Mouse (Mus musculus): ENCODE measurements around the gene Garnl3. TPM values are rescaled to one million over a fixed set of nuclear protein-coding genes. Genes with fewer than 3 reads are reported as not detected.
A peak's percentile ranks its signal among the peaks of the same experiment; 100 is the strongest.

Garnl3 gene
- polyA plus RNA-seq, 1 experiment from 2014 or later: 14.2 TPM

DNA sequence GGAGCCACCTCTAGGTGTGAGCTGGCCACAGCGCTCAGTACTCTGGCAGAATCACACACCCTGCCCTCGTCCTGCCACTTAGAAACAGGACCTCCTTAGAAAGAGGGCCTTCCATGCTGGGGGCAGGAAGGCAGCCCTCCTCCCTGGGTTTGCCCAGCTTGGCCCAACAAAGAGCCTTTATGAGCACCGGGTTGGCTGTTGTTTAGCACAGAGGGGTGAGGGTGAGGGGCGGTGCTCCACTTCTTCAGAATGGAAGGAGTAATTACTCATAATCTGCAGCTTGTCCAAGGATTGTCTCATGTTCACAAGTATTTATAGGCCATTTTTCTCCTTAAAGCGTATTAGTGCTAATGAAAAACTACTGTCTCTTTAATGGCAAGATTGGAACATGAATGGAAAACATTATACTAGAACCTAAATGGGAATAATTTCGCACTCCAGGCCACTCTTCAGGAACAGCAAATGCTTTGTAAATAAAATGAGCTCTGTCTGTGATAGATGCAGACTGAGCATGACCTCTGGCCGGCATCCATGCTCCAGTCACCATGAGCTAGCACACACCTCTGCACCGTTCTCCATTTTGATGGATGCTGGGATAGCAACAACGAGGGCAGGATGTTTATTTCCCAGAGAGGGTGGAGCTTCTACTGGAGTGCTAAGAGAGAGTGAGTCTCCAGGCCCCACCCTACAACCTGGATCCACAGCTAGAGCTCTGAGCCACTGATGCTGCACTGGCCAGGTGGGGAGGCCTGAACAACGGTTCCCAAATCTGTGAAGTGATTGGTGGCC, 39.5 kb upstream of the Garnl3 start:
- ATAC-seq: no peak
- POLR2A ChIA-PET: interaction anchor here (1.5 kb wide), 1 partner anchor 46 kb away, joined by 4 read pairs; the partner anchor contains the start of gene Angptl2

DNA sequence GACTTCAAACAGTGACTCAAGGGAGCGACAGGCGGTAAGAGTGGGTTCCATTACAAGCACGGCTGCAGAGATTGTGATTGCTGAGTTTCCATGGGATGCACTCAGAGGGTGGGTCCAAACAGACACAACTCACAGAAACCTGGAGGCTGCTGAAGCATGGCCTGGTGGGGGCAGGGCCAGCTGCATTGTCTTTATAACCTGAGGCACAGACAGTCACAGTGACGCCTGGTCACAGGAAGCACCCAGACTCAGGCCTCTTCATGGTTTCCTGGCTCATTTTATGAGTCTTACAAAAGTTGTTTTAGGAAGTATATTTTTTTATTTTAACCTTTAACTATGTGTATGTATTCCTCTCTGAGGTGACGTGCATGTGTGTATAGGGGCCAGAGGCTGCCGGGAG, 38.0 kb upstream of the Garnl3 start:
- TF ChIP-seq CTCF (IDR thresholded peaks at IDR 0.05): no peak
- DNase-seq (ENCODE audit: low read depth, low spot score): no peak
- ChIA-PET CTCF (interaction anchor here (0.8 to 1.8 kb wide), 5 partner anchors 11 to 180 kb away, joined by 3 to 6 read pairs (median 3); no protein-coding TSS in a partner anchor), POLR2A (interaction anchor here (0.6 to 1.5 kb wide), 2 partner anchors 36 to 47 kb away, joined by 4 to 8 read pairs; partner anchors contain the start of gene Angptl2)
- H3K27me3 ChIP-seq: no peaks in the 10 kb centered on the region
- in situ Hi-C loops (cut with MboI; ENCODE audit: low pct_unique_long_range_greater_than_20kb): no loop called here
- ATAC-seq: no peak

More for the DNA sequence above, 39.5 kb upstream of the Garnl3 start:
- TF ChIP-seq CTCF (IDR thresholded peaks at IDR 0.05): no peak
- DNase-seq (ENCODE audit: low read depth, low spot score): no peak
- H3K27me3 ChIP-seq: no peaks in the 10 kb centered on the region
- CTCF ChIA-PET: no interaction called here
- in situ Hi-C loops (cut with MboI; ENCODE audit: low pct_unique_long_range_greater_than_20kb): no loop called here

DNA sequence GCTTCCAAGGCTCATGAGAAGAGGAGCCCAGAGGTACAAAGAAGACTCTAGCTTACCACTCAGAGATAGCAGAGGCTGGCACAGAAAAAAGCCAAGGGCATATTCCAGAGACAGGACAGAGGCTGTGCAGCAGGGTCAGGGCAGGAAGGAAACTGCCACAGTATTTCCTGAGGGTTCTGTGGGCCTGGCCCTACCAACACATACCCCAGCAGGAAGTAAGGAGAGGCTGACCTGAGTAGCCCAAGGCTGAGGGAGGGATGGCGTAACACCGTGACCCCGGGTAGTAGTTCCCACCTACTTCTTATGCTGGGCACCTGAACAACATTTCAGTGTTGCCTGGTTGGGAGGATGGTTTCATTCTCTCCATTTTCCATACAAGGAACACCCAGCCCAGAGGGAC, 35.6 kb upstream of the Garnl3 start:
- POLR2A ChIA-PET: no interaction called here
- in situ Hi-C loops (cut with MboI; ENCODE audit: low pct_unique_long_range_greater_than_20kb): no loop called here
- no peak for ATAC-seq
- TF ChIP-seq CTCF (IDR thresholded peaks at IDR 0.05): no peak
- no peak for DNase-seq (ENCODE audit: low read depth, low spot score)
- no peaks in the 10 kb centered on the region for H3K27me3 ChIP-seq
- CTCF ChIA-PET: interaction anchor here (1.0 kb wide), 1 partner anchor 9 kb away, joined by 3 read pairs; no protein-coding TSS in a partner anchor

DNA sequence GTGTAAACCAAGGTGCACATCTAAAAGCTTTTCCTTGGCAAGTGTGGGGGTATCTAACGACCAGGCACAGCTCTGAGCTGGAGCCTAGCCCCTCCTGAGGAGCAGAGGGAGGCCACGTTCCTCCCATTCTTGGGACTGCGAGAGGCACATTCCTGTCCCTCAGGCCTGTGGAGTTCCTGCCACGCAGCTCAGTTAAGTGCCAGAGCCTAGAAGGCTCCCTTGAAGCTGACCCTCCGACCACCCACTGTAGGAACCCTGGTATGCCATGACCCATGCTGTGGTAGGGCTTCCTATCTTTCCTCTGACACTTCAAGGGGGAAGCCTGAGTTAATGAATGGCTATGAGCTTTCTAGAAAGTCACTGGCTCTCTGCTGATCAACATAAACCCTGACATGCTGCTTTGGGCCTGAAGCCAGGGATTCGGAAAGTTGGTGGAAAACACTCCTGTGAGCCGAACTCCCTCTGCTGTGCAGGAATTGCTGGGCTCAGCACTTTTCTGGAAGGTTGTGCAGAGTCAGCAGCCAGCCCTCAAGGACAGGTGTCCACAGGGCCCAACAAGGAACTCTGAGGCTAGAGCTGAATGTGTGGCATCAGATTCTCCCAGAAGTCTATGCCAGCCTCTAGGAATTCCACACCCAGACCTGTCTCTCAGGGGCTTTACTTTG, 34.4 kb upstream of the Garnl3 start:
- in situ Hi-C loops (cut with MboI; ENCODE audit: low pct_unique_long_range_greater_than_20kb): no loop called here
- POLR2A ChIA-PET: interaction anchor here (0.8 to 1.0 kb wide), 2 partner anchors 15 to 88 kb away, joined by 3 read pairs; no protein-coding TSS in a partner anchor
- no peak for TF ChIP-seq CTCF (IDR thresholded peaks at IDR 0.05)
- DNase-seq (ENCODE audit: low read depth, low spot score) (no peak), ATAC-seq (peak; percentile 34)
- no peaks in the 10 kb centered on the region for H3K27me3 ChIP-seq
- CTCF ChIA-PET: interaction anchor here (1.8 kb wide), 1 partner anchor 183 kb away, joined by 7 read pairs; no protein-coding TSS in a partner anchor

DNA sequence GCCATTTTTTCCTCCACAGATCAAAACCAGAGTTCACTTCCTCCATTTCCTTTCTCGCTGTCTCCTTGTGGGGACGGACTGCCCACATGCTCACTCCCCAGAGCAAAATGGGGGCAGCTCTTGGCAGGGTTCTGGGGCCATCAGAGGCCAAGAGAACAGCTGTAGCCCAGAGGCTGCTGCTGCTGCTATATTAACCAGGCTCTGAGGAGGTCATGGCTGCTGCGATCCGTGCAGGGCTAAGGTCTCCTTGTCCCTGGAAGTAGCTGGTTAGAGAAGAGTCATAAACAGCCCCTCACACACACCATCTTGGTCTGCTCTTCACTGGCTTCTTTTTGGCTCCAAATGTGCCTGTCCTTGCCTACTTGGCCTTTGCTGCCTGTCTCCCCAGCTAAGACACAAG, 33.8 kb upstream of the Garnl3 start:
- ATAC-seq: no peak
- POLR2A ChIA-PET: interaction anchor here (0.8 to 1.0 kb wide), 2 partner anchors 15 to 89 kb away, joined by 3 read pairs; no protein-coding TSS in a partner anchor
- H3K27me3 ChIP-seq: no peaks in the 10 kb centered on the region
- in situ Hi-C loops (cut with MboI; ENCODE audit: low pct_unique_long_range_greater_than_20kb): no loop called here
- no peak for TF ChIP-seq CTCF (IDR thresholded peaks at IDR 0.05)
- CTCF ChIA-PET: interaction anchor here (1.8 kb wide), 1 partner anchor 184 kb away, joined by 7 read pairs; no protein-coding TSS in a partner anchor
- DNase-seq (ENCODE audit: low read depth, low spot score): no peak

DNA sequence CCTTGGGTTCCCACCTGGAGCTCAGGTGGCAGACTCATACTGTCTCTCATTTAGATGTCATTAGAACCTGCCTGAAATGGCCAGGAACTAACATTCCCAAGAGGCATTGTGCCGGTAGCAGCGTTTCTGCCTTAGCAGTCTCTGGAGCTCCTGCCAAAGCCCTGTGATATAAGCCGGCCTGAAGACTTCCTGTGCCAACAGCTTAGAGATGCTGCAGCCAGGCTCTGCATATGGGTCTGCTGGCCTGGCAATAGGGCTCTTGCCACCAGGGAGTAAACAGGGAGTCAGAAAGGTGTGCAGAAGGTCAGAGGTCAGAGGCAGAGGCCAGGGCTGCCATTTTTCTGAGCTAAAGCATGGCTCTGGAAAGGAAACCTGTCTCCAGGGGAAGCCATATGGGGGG, 33.2 kb upstream of the Garnl3 start:
- ChIA-PET CTCF (interaction anchor here (1.8 kb wide), 1 partner anchor 184 kb away, joined by 7 read pairs; no protein-coding TSS in a partner anchor), POLR2A (interaction anchor here (1.0 kb wide), 1 partner anchor 90 kb away, joined by 3 read pairs; no protein-coding TSS in a partner anchor)

DNA sequence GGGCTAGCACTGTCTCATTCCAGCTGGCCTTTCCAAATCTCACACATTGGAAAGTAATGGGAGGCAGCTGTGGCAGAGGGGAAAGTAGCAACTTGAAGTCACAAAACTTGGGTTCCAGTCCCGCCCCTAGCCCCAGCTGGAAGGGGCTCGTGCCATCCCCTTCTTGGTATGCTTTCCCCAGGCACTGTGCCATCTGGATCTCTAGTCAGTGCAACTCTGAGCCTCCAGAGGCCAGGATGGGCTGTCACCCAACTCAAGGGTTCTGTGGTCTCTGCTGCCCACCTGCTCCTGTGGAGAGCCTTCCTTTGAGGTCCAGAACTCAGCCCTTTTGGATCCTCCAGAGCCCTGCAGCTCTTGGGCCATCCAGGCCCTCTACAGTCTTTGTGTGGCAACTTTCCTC, 30.7 kb upstream of the Garnl3 start:
- in situ Hi-C loops (cut with MboI; ENCODE audit: low pct_unique_long_range_greater_than_20kb): no loop called here
- H3K27me3 ChIP-seq: no peaks in the 10 kb centered on the region
- ChIA-PET CTCF (interaction anchor here (1.3 to 1.5 kb wide), 2 partner anchors 82 to 185 kb away, joined by 3 read pairs; no protein-coding TSS in a partner anchor), POLR2A (no interaction called here)
- ATAC-seq (no peak), DNase-seq (ENCODE audit: low read depth, low spot score) (no peak)
- TF ChIP-seq CTCF (IDR thresholded peaks at IDR 0.05): no peak

More for the DNA sequence above, 33.2 kb upstream of the Garnl3 start:
- ATAC-seq: no peak
- DNase-seq (ENCODE audit: low read depth, low spot score): no peak
- in situ Hi-C loops (cut with MboI; ENCODE audit: low pct_unique_long_range_greater_than_20kb): no loop called here
- H3K27me3 ChIP-seq: no peaks in the 10 kb centered on the region
- no peak for TF ChIP-seq CTCF (IDR thresholded peaks at IDR 0.05)

DNA sequence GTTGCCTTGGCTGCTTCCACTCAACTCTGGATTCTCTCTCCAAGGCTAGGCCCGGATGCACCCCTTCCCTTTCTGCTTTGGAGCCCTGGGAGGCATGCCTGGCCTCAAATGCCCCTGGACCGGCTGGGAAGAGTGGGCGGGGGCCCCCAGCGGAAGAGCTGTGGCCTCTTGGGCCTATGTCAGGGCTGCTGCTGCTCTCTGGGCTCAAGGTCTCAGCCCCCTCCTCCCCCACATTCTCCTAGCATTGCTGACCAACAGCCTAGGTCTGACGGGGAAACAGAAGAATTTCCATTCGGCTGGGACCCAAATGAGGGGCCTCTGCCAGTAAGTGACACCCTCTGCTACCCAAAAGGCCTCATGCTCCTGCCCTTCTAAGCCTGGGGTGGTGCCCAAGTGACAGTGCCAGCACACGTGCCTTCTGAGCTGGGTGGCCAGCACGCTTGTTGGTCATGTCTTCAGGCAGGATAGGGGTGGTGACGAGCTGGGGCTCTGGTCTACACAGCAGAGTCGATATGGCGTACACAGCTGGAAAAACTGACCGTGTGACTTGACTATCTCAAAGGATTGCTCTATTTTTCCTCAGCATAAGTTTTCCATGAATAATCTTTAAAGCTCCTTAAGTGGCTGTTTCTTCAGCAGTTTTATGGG, 29.0 kb upstream of the Garnl3 start:
- ATAC-seq (no peak), DNase-seq (ENCODE audit: low read depth, low spot score) (no peak)
- CTCF ChIA-PET: interaction anchor here (1.0 to 10.3 kb wide), 4 partner anchors 59 to 204 kb away, joined by 3 to 65 read pairs (median 3); no protein-coding TSS in a partner anchor
- no peak for TF ChIP-seq CTCF (IDR thresholded peaks at IDR 0.05)
- H3K27me3 ChIP-seq: no peaks in the 10 kb centered on the region
- POLR2A ChIA-PET: no interaction called here
- in situ Hi-C loops (cut with MboI; ENCODE audit: low pct_unique_long_range_greater_than_20kb): no loop called here

DNA sequence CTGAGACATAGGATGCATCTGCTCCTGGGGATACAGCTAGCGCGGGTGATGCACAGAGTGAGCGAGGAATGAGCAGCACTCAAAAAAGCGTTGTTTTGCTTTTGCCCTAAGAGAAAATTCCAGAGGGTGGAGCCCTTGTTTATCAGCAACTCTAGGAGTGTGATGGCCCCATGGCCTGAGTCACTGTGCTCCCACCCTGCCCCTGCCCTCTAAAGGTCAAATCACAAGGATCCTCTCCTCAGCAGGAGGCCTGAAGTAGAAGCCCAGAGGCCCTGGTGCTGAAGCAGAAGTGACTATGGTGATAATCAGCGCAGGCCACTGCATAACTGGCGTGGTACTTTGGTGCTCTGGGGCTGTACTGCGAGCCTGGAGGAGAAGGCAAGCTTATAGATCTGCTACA, 28.1 kb upstream of the Garnl3 start:
- no peak for DNase-seq (ENCODE audit: low read depth, low spot score)
- TF ChIP-seq CTCF (IDR thresholded peaks at IDR 0.05): no peak
- ChIA-PET CTCF (interaction anchor here (1.0 to 10.3 kb wide), 3 partner anchors 156 to 205 kb away, joined by 3 to 65 read pairs (median 3); no protein-coding TSS in a partner anchor), POLR2A (no interaction called here)
- in situ Hi-C loops (cut with MboI; ENCODE audit: low pct_unique_long_range_greater_than_20kb): loop anchor here (5.0 to 10.0 kb wide), 3 partner anchors 155 to 243 kb away; no protein-coding TSS in a partner anchor
- no peaks in the 10 kb centered on the region for H3K27me3 ChIP-seq
- no peak for ATAC-seq

DNA sequence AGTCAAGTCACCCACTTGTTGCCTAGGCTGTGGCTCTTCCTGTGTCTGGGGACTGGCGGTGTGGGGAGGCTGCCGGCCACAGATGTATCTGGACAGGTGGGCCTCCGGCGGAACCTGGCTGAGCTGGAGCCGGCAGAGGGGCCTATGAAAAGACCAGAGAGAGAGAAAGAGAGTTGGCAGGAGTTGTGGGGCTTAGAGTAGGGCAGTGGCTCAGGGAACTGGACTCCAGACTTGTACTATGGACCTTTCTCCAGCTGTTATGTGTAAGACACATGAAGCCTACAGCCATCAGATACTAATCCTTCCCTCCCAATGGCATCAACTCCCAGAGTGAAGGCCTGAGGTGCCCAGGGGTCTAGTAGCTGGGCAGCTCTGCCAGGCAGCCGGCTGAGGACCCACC, 27.4 kb upstream of the Garnl3 start:
- no peak for DNase-seq (ENCODE audit: low read depth, low spot score)
- ATAC-seq: no peak
- ChIA-PET POLR2A (no interaction called here), CTCF (interaction anchor here (1.2 to 10.3 kb wide), 3 partner anchors 157 to 206 kb away, joined by 3 to 65 read pairs (median 3); no protein-coding TSS in a partner anchor)
- in situ Hi-C loops (cut with MboI; ENCODE audit: low pct_unique_long_range_greater_than_20kb): loop anchor here (5.0 to 10.0 kb wide), 3 partner anchors 156 to 243 kb away; no protein-coding TSS in a partner anchor
- no peaks in the 10 kb centered on the region for H3K27me3 ChIP-seq
- no peak for TF ChIP-seq CTCF (IDR thresholded peaks at IDR 0.05)

Data from Patski (cell line).